Mouse (Mus musculus) E14TG2a.4 (cell line): ENCODE results near the gene Psmb7.

ENCODE experiments used
- CTCF ChIP-seq: conservative IDR thresholded peaks from 2 replicates; pipeline ENCODE4 v1.5.1; 2014; ENCODE audit warnings: low read length
- NANOG ChIP-seq: IDR thresholded peaks from 2 replicates; pipeline ENCODE4 v1.6.1; 2014; ENCODE audit warnings: borderline replicate concordance, low read length, mixed read lengths

DNA sequence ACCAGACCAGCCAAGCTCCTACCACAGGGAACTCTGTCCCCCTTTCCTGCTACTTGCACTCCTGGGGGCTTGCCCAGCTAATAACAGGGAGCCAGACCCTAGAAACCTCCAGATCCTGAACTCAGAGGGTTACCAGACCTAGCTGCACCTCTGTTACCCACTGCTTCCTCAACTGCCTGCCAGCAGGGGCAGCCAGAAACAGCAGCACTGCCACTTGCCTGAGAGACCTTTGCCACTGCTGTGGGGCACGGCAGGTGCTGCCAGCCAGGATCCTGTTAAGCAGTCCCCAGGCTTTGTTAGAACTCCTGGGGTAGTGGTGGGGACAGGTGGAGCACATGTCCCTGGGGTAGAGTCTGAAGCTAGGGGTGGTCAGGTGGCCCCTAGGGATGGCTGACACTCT lies 102.3 kb downstream of the Psmb7 start:
- no peak for TF ChIP-seq CTCF
- no peak for TF ChIP-seq NANOG
